Mouse (Mus musculus) liver, embryonic 13.5 days (tissue): ENCODE results near the gene Syne4. TPM values are rescaled to one million over a fixed set of nuclear protein-coding genes. Genes with fewer than 3 reads are reported as not detected.

Experiments used
- ATAC-seq: fragments of 200-750 bp; cut with Nextera tagmentation; 2 replicates; pipeline ENCODE4 v1.8.0; 2017; ENCODE audit warnings: low read depth, mild to moderate bottlenecking, moderate number of reproducible peaks, moderate library complexity
- DNase-seq: peaks from one replicate; pipeline ENCODE4 v3.0.0; 2022
- H3K27ac ChIP-seq: fragments of 300-500 bp; sonication (generic); 2 replicates; pipeline ENCODE4 v1.5.1; 2015; ENCODE audit warnings: moderate library complexity, mild to moderate bottlenecking, inconsistent platforms
- H3K27me3 ChIP-seq: fragments of 300-500 bp; sonication (generic); 2 replicates; pipeline ENCODE4 v1.6.1; 2015; ENCODE audit warnings: mild to moderate bottlenecking, inconsistent platforms
- H3K36me3 ChIP-seq: fragments of 300-500 bp; sonication (generic); 2 replicates; pipeline ENCODE4 v1.6.1; 2015; ENCODE audit warnings: mild to moderate bottlenecking, inconsistent platforms
- H3K4me1 ChIP-seq: fragments of 300-500 bp; sonication (generic); replicated peaks from 2 replicates; pipeline ENCODE4 v1.6.1; 2015; ENCODE audit warnings: inconsistent platforms
- H3K4me2 ChIP-seq: fragments of 300-500 bp; sonication (generic); 2 replicates; pipeline ENCODE4 v1.6.1; 2015; ENCODE audit warnings: inconsistent platforms, mild to moderate bottlenecking, moderate library complexity
- H3K4me3 ChIP-seq: fragments of 300-500 bp; sonication (generic); replicated peaks from 2 replicates; pipeline ENCODE4 v1.5.1; 2015; ENCODE audit warnings: mild to moderate bottlenecking, inconsistent platforms
- H3K9ac ChIP-seq: fragments of 300-500 bp; sonication (generic); 2 replicates; pipeline ENCODE4 v1.6.1; 2015; ENCODE audit warnings: mild to moderate bottlenecking, inconsistent platforms
- H3K9me3 ChIP-seq: fragments of 300-500 bp; sonication (generic); replicated peaks from 2 replicates; pipeline ENCODE4 v1.6.1; 2016; ENCODE audit warnings: inconsistent platforms
- WGBS: fragments of 180-500 bp; shearing (Covaris S2); methylation state at CpG from one replicate; pipeline ENCODE4 v1.1.7; 2015; ENCODE audit not compliant: insufficient replicate concordance; 5-methylcytosine and 5-hydroxymethylcytosine counted together
- polyA plus RNA-seq: library from polyadenylated mRNA; unstranded; fragments of >200 nt; fragmentation: Nextera tagmentation; extraction: Ambion mirVana; gene quantifications from 2 replicates; pipeline ENCODE4 v1.2.1, GENCODE M21; 2015

The Syne4 gene
- polyA plus RNA-seq, 1 experiment from 2014 or later, result 8.8 TPM

DNA sequence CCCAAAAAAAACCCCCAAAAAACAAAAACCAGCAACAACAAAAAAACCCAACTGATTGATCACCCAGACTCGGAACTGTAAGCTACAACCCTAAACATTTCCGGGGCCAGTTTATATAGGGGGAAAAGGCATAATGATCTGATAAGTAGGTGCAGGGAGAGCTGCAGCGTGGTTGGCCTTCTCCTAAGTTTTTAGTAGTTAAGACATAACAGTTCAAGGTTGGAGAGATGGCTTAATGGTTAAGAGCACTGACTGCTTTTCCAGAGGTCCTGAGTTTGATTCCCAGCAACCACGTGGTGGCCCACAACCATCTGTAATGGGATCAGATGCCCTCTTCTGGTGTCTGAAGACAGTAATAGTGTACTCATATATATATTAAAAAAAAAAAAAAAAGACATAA lies 33.1 kb upstream of the Syne4 start:
- Histone ChIP-seq H3K9me3 (no peaks in the 10 kb centered on the region), H3K27me3 (no peaks in the 10 kb centered on the region), H3K9ac (no peak overlapping the region), H3K4me2 (peak overlapping the region; percentile 87), H3K27ac (no peak overlapping the region), H3K4me3 (peak overlapping the region; percentile 81; the same call in 1 of the 2 replicates), H3K36me3 (0 out of 2 replicates have a peak, but pooled peaks cover 4% of the 10 kb centered on the region), H3K4me1 (peaks cover 33% of the 10 kb centered on the region)
- no peak for ATAC-seq
- 70% methylated on average over 4 of the region's 4 CpGs for WGBS
- no peak for DNase-seq

DNA sequence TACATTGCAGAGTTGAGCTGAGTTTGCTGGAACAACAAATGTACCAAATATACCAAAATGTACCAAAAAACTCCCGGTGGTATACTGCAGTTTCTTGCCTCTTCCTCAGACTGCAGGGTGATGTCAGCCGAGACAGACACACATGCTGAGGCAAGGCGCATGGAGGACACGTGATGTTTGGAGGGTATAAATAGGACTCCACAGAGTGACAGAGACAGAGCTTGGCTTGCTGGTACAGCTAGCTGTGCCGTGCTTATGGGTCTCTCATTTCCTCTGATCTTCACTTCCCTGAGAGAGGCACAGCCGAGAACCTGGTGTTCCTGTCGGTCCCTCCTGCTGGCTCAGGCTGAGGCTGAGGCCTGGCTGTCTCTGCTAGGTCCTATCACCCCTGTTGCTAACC lies 31.9 kb upstream of the Syne4 start:
- H3K9me3 ChIP-seq, result no peaks in the 10 kb centered on the region
- no peak for DNase-seq
- 0 out of 2 replicates have a peak, but pooled peaks cover 4% of the 10 kb centered on the region for H3K27me3 ChIP-seq
- no peak overlapping the region for H3K27ac ChIP-seq
- H3K4me2 ChIP-seq, result no peak overlapping the region
- no peaks in the 10 kb centered on the region for H3K36me3 ChIP-seq
- WGBS, result 64% methylated on average over 7 of the region's 7 CpGs
- H3K4me1 ChIP-seq, result peaks cover 26% of the 10 kb centered on the region
- H3K9ac ChIP-seq, result no peak overlapping the region
- no peak for ATAC-seq
- H3K4me3 ChIP-seq, result no peak overlapping the region

DNA sequence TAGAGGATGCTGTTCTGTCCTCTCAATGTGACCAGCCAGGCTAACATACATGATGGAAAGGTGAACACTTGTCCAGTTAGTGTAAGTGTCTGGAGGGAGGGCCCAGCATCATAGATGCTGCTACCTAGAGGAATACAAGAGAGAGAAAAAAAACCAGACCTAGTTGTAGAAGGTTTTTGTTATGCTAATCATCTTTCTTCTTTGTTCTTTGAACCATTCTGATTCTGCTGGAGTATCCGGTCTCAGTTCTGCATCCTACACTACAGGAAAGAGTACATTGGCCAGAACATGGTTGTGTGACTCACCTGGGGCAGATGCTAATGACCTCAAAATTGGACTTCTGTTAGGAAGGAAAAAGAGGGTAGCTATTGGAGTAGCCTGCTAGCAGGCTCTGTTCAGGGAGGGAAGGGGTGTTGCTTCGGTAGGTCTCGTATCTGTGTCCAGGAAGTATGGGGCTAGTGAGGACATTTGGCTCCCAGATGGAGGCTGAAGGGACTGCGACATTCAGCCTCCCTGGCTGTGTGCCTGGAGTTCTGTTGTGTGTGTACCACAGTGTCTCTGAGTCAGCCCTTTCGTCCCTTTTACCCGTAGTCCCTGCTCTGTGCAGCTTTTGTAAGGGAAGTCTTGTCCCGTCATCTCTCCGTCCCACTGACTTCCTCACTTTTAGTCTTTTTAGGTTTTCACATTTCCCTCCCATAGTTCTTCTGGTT lies 27.8 kb upstream of the Syne4 start:
- Histone ChIP-seq H3K9me3 (no peaks in the 10 kb centered on the region), H3K4me3 (no peak overlapping the region), H3K36me3 (no peaks in the 10 kb centered on the region), H3K4me2 (no peak overlapping the region), H3K27me3 (peaks cover 28% of the 10 kb centered on the region), H3K4me1 (no peaks in the 10 kb centered on the region), H3K9ac (no peak overlapping the region), H3K27ac (no peak overlapping the region)
- ATAC-seq, result no peak
- DNase-seq, result no peak
- WGBS, result 56% methylated on average over 8 of the region's 8 CpGs

DNA sequence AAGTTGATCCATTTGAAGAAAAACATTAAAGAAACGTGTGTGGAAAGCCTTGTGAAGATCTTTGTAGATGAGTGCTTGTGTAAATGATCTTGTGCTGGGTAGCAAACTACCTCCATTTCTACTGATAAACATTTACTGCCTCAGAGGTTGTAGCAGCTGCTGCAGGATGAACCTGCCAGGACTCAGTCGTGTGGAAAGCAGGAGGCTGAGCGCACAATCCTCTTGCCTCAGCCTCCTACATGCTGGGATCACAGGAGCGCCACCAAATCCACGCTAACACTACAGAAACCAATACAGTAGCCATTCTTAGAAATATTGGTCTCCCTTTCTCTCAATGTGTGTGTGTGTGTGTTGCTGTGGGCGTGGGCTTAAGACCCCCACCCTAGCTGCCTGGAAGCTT lies 26.6 kb upstream of the Syne4 start:
- Histone ChIP-seq H3K4me1 (no peaks in the 10 kb centered on the region), H3K9ac (no peak overlapping the region), H3K4me3 (no peak overlapping the region), H3K36me3 (no peaks in the 10 kb centered on the region), H3K27ac (no peak overlapping the region), H3K4me2 (no peak overlapping the region), H3K27me3 (peaks cover 33% of the 10 kb centered on the region), H3K9me3 (no peaks in the 10 kb centered on the region)
- ATAC-seq (no peak), DNase-seq (no peak)
- 55% methylated on average over 6 of the region's 6 CpGs for WGBS

DNA sequence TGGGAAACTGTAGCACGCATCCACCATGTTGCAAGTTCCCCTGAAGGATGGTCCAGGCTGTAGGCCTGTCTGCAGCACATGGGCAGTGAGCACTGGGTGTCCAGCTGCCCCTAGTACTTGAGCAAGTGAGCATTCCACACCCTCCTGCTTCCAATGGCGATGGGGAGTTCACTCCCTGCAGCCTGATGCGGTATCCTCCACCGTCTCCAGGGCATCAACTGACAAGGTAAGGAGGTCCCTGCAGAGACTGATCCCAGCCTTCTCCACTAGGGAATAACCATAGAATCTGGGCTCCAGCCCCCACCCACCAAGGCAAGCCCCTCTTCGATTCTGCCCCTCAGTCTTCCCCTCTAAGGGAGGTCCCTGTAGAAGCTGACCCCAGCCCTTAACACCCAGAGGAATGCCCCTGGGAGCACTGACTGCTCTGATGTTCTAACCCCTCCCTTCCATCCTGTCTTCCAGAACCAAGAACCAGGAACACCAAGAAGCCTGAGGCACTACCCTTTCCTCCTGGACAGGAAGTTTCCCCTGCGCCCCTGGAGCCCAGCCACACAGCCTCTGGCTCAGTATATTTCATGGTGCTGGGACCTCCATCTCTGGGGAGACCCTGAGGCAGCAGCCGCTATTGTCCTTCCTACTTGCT lies 25.4 kb upstream of the Syne4 start:
- Histone ChIP-seq H3K4me3 (no peak overlapping the region), H3K4me1 (no peaks in the 10 kb centered on the region), H3K27me3 (peaks cover 33% of the 10 kb centered on the region), H3K4me2 (no peak overlapping the region), H3K27ac (no peak overlapping the region), H3K9ac (no peak overlapping the region), H3K36me3 (no peaks in the 10 kb centered on the region), H3K9me3 (no peaks in the 10 kb centered on the region)
- DNase-seq (no peak), ATAC-seq (no peak)
- 60% methylated on average over 7 of the region's 7 CpGs for WGBS

DNA sequence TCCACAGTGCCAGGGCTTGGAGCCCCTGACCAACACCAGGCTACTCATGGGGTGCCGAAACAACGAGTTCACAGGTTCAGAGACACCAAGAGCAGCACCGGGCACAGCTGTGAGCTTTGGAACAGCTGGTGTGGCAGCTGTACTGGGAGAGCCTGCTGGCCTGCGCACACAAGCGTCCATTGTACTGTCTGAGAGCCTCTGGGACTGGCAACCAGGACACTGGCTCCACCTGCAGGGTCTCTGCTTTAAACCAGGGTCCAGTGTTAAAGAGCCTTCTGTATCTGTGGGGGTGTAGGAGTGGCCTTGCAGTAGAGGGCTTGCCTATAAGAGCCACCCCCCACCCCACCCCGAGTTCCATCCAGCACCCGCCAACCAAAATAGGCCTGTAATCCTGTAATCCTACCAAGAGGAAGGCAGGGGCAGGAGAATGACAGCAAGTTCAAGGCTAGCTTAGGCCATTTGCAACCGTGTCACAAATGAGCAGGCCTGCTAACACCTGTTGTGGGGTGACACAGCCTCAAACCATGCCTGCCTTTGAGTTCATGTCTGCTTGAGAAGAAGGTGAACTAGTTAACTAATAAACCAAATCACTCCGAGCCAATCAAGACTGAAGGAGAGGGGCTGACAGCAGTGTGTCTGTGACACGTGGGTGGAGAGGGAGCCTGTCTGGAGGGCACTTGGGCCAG lies 24.8 kb upstream of the Syne4 start:
- no peak for DNase-seq
- H3K36me3 ChIP-seq, result no peaks in the 10 kb centered on the region

DNA sequence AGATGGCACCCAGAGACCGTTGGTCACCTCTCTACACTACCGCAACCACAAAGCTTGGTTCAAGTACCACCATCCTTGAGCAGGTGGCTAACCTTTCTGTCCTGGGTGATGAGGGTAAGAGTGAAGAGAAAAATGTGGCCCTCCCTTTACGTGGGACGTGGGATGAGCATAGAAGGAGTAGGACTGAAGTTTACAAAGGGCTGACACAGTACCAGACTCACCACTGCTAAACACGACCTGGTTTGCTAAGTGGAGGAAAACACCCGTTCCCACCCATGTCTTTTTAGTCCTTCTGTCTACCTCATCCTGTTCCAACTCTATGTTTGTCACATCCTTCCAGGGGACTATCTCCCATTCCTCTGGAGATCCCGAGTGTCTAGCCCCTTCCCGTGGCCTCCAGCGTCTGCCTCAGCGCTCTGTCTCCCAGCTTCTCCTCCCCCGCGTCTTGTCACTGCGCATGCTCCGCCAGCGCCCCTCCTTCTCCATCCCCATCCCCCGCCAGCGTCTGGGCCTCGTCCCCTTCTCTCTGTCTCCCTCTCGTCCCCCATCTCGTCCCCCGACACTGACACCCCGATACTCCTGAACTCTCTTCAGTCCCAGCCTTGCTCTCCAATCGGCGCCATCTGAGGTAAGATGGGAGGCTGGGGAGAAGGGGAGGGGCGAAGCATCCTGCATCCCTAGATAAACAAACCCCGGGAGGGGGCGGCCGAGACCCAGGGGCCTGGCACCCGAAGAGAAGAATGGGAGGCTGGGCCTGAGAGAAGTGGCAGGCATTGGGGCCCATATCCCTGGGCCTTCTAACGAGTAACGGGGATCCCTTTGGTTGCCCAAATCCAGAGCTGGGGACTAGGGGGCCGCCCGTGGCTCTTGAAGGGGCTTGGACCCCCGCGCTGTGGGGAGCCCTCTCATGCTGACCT lies 23.1 kb upstream of the Syne4 start, which contains the start of gene Clip3:
TSS of gene Clip3 (plus strand) at position 514 of the 917 bp plus-strand sequence.
- H3K4me3 ChIP-seq, result peak within 1 kb of the TSS; percentile 35
- no peaks in the 10 kb centered on the region for H3K36me3 ChIP-seq
- no peak within 1 kb of the TSS for H3K9ac ChIP-seq
- H3K27me3 ChIP-seq, result peaks cover 33% of the 10 kb centered on the region
- DNase-seq (no peak), ATAC-seq (no peak)
- peak within 1 kb of the TSS; percentile 29 for H3K4me2 ChIP-seq
- H3K27ac ChIP-seq, result no peak within 1 kb of the TSS
- H3K9me3 ChIP-seq, result no peaks in the 10 kb centered on the region
- H3K4me1 ChIP-seq, result no peaks in the 10 kb centered on the region
- WGBS, result 9% methylated on average over 35 of the region's 35 CpGs

More for the DNA sequence above, 24.8 kb upstream of the Syne4 start:
- WGBS, result 46% methylated on average over 10 of the region's 10 CpGs
- Histone ChIP-seq H3K27me3 (peaks cover 33% of the 10 kb centered on the region), H3K9ac (no peak overlapping the region), H3K27ac (no peak overlapping the region), H3K4me1 (no peaks in the 10 kb centered on the region), H3K4me3 (no peak overlapping the region), H3K9me3 (no peaks in the 10 kb centered on the region), H3K4me2 (no peak overlapping the region)
- ATAC-seq, result no peak

DNA sequence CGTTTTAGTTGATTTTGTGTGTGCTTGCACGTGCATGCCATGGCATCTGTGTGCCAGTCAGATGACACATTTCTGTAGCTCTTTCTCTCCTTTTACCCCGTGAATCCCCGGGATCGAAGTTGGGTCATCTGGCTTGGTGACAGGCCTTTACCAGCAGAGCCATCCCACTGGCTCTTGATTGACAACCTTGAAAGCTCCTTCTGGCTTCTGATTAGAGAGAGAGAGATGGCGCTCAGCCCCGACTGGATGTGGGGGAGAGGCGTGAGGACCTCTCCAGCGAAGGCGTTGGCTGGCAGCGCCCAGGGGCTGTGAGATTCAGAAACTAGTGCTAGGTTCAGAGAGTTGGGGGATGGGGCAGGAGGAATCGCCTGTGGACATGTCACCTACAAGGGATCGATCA lies 20.8 kb upstream of the Syne4 start:
- Histone ChIP-seq H3K9ac (no peak overlapping the region), H3K27ac (no peak overlapping the region), H3K4me2 (no peak overlapping the region), H3K4me1 (no peaks in the 10 kb centered on the region; the same call in 1 of the 2 replicates), H3K4me3 (no peak overlapping the region), H3K27me3 (peaks cover 27% of the 10 kb centered on the region), H3K9me3 (no peaks in the 10 kb centered on the region), H3K36me3 (no peaks in the 10 kb centered on the region)
- DNase-seq (no peak), ATAC-seq (no peak)
- WGBS, result 62% methylated on average over 13 of the region's 13 CpGs

DNA sequence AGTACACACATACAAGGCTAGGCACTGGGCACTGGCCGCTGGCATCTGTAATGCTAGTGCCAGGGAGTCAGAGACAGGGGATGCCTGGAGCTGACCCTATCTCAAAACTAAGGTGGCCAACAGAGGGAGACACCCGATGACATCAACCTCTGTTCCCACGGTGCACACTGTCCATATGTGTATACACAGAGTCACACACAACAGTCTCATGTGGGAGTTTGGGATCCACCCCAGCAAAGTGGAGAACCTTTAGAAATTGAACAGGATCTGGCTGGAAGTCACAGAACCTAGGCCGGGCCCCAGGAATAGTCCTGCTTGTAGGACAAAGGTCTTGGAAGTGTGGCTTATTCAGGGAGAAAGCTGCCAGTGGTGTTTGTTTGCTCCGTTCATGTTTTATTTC lies 20.3 kb upstream of the Syne4 start:
- Histone ChIP-seq H3K4me1 (no peaks in the 10 kb centered on the region; the same call in 1 of the 2 replicates), H3K36me3 (no peaks in the 10 kb centered on the region), H3K27me3 (peaks cover 22% of the 10 kb centered on the region), H3K9ac (no peak overlapping the region), H3K4me3 (no peak overlapping the region), H3K4me2 (no peak overlapping the region), H3K9me3 (no peaks in the 10 kb centered on the region), H3K27ac (no peak overlapping the region)
- DNase-seq (no peak), ATAC-seq (no peak)
- 66% methylated on average over 5 of the region's 5 CpGs for WGBS

DNA sequence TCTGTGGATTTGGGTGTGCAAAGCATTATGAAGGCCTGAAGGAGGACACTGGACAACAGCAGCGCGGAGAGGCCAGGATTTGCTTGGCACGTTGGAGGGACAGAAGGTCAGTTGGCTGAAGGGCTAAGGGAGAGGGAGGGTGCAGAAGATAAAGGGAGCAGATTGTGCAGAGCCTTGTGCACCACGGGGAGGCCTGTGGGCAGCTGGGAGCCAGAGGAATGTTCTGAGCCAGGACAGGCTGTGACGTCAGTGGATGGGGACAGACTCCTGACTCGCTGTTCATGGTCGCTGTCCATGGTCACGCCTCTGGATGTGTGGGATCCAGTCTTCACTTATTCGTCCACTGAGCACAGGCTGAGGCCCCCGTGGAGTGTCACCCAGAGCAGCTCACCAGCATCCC lies 19.5 kb upstream of the Syne4 start:
- no peak for DNase-seq

DNA sequence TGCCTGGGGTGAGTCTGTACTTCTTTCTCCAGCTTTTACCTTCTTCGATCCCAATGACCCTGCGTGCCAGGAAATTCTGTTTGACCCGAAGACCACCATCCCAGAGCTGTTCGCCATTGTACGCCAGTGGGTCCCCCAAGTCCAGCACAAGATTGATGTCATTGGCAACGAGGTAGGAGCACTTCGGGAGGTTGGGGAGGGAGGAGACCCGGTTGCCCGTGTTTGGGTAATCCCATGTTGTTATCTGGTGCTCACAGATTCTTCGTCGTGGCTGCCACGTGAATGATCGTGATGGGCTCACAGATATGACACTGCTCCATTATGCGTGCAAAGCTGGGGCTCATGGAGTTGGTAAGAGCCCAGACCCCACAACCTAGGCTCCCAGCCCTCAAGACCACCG lies 17.8 kb upstream of the Syne4 start:
- Histone ChIP-seq H3K36me3 (no peaks in the 10 kb centered on the region), H3K4me1 (no peaks in the 10 kb centered on the region; the same call in 1 of the 2 replicates), H3K9me3 (no peaks in the 10 kb centered on the region), H3K9ac (no peak overlapping the region), H3K4me2 (no peak overlapping the region), H3K27me3 (peaks cover 6% of the 10 kb centered on the region), H3K4me3 (no peak overlapping the region), H3K27ac (no peak overlapping the region)
- WGBS, result 53% methylated on average over 15 of the region's 15 CpGs
- no peak for DNase-seq
- no peak for ATAC-seq

More for the DNA sequence above, 19.5 kb upstream of the Syne4 start:
- Histone ChIP-seq H3K4me3 (no peak overlapping the region), H3K4me2 (no peak overlapping the region), H3K9ac (no peak overlapping the region), H3K4me1 (no peaks in the 10 kb centered on the region; the same call in 1 of the 2 replicates), H3K27ac (no peak overlapping the region), H3K36me3 (no peaks in the 10 kb centered on the region), H3K27me3 (peaks cover 19% of the 10 kb centered on the region), H3K9me3 (no peaks in the 10 kb centered on the region)
- no peak for ATAC-seq
- 40% methylated on average over 10 of the region's 10 CpGs for WGBS
